Mouse (Mus musculus) telencephalon, adult 2 months (tissue): ENCODE results near the gene Ago3.

Source experiments
- DNase-seq: peaks from one replicate; pipeline ENCODE4 v3.0.0-alpha.2; 2011; ENCODE audit warnings: low read depth, low spot score

Ago3 gene

GRCm38 (mm10) chr4:126310344-126310743 is 119.0 kb downstream of the Ago3 start:
- DNase-seq, result no peak

- peak; percentile 67 for DNase-seq
These were observed 119.4 kb downstream of the Ago3 start for GRCm38 (mm10) chr4:126309922-126310309.

GRCm38 (mm10) chr4:126309211-126309921 is 120.0 kb downstream of the Ago3 start:
- DNase-seq, result no peak

GRCm38 (mm10) chr4:126306827-126307226 is 122.5 kb downstream of the Ago3 start:
- no peak for DNase-seq

GRCm38 (mm10) chr4:126306058-126306457 is 123.3 kb downstream of the Ago3 start:
- DNase-seq, result no peak

- no peak for DNase-seq
These were observed 123.9 kb downstream of the Ago3 start for GRCm38 (mm10) chr4:126305428-126305827.

GRCm38 (mm10) chr4:126303877-126304276 is 125.5 kb downstream of the Ago3 start:
- no peak for DNase-seq

- DNase-seq, result no peak
These were observed 127.6 kb downstream of the Ago3 start for GRCm38 (mm10) chr4:126301584-126302309.

- no peak for DNase-seq
These were observed 128.3 kb downstream of the Ago3 start for GRCm38 (mm10) chr4:126300916-126301583.

GRCm38 (mm10) chr4:126296617-126297101 is 132.7 kb downstream of the Ago3 start:
- no peak for DNase-seq

GRCm38 (mm10) chr4:126295937-126296336 is 133.4 kb downstream of the Ago3 start:
- no peak for DNase-seq

GRCm38 (mm10) chr4:126295152-126295551 is 134.2 kb downstream of the Ago3 start:
- DNase-seq, result no peak

GRCm38 (mm10) chr4:126291196-126291595 is 138.2 kb downstream of the Ago3 start:
- DNase-seq, result no peak

- DNase-seq, result no peak
These were observed 139.0 kb downstream of the Ago3 start for GRCm38 (mm10) chr4:126290314-126290713.

GRCm38 (mm10) chr4:126288085-126288666 is 141.2 kb downstream of the Ago3 start:
- no peak for DNase-seq

GRCm38 (mm10) chr4:126287302-126287995 is 141.9 kb downstream of the Ago3 start:
- no peak for DNase-seq

GRCm38 (mm10) chr4:126286492-126286891 is 142.9 kb downstream of the Ago3 start, which contains the start of gene Col8a2:
Col8a2 (plus strand) TSS chr4:126286793.
- no peak for DNase-seq

- no peak for DNase-seq
These were observed 145.8 kb downstream of the Ago3 start for GRCm38 (mm10) chr4:126283582-126283981.

GRCm38 (mm10) chr4:126281706-126282105 is 147.7 kb downstream of the Ago3 start:
- DNase-seq, result no peak
